Mouse (Mus musculus) frontal cortex, adult (tissue): ENCODE results near the gene Foxq1.

Source experiments
- ATAC-seq: cut with Nextera tagmentation; 2 replicates; pipeline ENCODE4 v1.9.2; 2017; ENCODE audit warnings: mild to moderate bottlenecking, moderate library complexity, mixed read lengths; ENCODE audit not compliant: low TSS enrichment

Foxq1 gene

DNA sequence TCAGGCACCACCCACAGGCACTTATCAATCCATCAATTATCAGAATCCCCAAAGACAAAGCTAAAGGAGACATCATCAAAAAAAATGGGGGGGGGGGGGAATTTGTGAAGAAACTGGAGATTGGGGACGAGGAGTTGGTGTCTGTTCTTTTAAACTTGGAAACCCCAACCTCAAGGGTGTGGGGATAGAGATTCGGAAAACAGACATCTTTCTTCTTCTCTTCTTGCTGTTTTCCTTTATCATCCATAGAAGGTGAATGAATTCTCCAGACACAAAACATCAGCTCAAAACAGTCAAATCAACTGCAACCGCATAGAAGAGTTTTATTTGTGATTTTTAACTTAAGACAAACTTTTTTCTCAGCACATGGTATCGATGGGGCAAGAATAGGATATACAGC, at the start of gene Foxq1:
Gene Foxq1, plus strand, starts transcription at position 301 of the 400 bp plus-strand sequence.
- no peak for ATAC-seq

DNA sequence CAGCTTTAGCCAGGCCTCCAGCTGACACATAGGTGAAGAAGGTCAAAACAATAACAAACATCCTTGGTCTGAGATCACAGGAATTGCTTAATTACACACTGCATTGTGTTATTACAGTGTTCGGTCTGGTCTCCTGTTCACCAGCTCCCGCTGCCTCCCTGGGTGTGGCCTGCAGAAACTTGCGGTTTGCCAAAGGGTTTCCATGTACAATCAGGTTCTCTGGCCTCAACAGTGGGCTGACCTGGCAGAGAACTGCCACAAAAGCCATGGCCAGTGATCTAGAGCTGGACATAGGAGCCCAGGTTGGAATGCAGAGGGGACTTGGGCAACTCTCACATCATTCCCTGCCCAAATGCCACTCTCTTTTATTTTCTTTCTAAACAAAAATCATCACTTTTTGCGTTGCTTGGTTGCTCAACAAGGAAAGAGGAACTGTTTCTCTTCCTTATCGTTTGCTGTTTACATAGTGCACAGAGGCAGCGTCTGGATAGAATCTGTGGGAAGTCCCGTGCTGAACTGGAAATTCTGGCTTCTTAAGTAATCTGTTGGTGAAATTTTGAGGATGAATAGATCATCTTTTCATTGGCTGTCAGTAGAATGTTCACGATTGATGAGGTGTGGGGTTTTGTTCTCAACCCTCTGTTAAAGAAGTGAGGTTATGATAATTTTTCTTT, 49.3 kb upstream of the Foxq1 start:
- no peak for ATAC-seq

DNA sequence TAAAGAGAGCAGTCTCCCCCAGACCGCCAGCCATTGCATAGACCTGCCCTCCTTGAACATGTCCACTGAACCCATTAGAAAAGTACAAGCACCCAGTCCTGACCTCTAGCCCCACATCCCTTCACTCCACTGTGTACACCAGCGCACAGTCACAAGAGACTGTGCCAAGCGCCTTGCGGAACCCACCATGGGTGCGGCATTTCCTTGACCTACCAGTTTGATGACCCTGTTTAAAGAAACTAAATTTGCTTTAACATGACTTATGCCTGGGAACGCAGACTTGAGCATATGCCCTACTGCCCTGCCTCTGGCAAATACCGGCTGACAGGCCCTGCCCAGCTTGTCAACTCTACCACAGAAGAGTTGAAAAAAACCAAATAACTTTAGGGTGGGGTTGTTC, 40.7 kb upstream of the Foxq1 start:
- ATAC-seq = no peak

DNA sequence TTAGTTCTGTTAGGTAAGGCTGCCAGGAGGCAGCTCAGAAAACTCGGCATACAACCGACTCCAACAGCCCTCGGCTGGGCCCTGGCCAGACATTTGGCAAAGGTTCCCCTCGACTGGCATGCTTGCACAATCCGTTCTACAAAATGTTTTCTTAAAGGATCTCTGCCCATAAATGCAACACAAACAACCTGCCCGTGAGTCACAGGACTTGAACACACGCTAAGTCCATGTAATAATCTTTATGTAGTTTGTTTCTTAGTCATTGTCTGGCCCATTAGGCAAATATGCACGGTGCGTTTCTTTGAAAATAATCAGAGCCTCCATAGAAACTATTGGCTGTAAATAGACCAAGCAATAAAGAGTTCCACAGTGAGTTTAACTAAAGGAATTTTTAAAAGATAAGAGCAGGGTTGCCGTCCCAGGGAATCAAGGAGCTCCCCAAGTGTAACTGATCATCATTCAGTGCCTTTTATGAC, 37.5 kb upstream of the Foxq1 start:
- ATAC-seq = no peak

DNA sequence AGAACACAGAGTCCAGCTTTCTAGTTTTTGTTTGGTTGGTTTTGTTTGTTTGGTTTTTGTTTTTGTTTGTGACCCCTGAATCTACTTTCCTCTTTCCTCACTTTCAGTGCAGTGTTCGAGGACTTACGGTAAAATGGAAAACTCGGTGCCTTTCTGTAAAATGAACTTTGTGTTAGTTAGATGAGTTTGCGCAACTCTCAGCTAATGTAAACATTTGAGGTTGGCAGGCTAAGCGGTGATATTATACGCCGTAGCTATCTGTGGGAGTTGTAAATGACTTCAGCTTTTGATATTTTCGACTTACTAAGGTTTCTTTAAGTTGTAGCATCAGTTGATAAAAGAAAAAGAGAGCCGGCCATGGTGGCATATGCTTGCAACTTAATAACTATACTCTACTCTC, 37.0 kb upstream of the Foxq1 start:
- ATAC-seq = no peak

DNA sequence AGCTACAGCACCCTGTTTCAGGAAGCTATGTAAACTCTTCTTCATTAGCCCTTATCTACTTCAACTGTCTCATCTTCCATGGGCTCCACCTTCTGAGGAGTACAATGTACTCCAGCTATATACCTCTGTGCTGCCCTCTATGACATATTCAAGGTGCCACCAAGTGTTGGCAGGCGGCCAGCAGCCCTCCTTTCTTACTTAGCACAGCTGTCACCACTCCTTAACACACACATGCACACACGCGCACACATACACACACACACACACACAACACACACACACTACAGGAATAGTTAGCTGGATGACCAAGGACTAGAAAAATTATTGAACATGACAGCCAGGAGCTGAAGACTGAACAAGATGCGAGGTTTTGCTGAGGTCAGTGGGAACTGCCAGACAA, 31.0 kb upstream of the Foxq1 start:
- no peak for ATAC-seq

DNA sequence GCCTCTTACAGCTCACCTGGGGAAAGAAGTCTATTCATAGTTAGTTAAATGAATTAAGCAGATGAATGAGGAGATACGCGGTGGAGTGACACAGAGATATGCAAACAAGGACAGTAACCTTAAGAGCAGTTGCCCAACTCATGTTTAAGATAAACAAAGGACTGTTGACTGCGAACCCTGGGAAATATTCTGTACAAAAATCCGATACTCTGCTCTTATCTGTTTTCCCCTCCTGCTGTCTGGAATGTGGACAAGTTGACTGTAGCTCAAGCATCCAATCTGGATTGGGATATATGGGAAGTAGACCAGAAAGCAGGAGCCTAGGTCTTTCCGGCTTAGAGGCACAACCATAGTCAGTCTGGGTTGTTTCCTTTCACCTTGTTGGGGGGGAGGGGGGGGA, 24.7 kb upstream of the Foxq1 start:
- ATAC-seq = no peak

DNA sequence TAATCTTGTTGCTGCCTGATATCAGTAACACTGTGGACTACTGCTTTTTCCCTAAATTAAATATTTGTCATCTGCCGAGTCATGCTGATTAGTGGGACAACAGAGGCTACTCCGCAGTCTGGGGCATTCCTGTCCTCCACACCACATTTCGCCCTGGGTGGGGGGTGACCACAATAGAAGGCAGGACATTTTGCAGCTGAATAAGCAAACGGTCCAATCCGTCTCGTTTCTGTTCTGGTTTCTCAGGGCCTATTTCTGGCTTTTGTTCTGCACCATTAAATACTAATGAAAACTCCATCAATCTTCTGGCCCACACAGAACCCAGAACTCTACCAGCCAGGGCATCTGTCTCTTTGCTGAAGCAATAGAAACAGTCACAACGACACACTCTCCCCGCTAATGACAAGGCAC, 24.3 kb upstream of the Foxq1 start:
- ATAC-seq = no peak

DNA sequence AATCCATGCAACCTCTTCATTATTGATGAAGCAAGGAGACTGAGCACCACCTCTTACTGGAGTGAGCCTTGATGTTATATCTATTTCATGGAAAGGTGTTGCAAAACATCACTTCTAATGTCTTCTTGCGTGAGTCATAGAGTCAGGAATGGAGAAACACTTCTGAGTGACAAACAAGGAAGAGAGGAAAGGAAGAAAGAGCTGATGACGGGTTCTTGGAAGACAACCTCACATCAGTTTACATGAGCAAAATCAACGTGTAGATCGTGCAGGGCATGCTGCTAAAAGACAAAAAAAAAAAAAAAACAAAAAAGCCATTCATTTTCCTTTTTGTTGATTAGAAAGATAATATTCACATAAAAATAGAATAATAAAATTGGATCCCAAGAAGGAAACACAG, 21.2 kb upstream of the Foxq1 start:
- no peak for ATAC-seq

DNA sequence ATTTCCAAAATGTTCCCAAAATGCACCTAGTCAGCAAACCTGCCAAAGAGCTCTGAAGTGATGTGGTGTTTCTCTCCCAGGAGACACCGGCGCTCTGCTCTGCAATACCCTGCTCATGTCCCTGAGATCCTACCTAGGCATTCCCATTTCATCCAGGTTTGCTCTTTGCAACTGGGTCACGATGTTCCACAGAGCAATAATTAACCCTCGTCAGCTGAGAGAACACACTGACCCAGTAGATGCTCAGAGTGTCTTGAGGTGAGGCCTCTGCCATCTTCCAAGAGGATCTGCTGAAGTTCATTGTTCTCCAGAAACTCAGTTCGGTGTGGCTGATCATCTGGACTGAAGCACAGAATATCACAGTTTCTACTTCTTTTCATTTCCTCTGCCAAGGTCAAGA, 12.9 kb upstream of the Foxq1 start:
- ATAC-seq = no peak

DNA sequence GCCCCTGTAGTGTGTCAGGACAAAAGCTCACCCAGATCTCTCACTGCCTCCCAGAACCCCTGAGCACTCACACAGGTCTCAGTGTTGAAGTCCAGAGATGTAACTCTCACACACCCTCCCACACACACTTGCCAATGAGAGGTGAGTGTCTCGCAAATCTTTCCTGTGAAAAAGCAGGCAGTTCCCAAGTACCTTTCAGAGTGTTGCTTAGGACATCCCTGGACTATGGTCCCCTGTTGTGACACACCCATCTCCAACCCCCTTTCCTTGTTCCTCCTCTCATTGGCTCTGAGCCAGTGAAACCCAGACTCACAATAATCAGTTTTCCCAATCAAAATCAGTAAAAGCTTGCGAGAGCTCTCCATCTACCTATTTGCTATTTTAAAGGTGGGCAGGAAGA, 9.2 kb upstream of the Foxq1 start:
- no peak for ATAC-seq

DNA sequence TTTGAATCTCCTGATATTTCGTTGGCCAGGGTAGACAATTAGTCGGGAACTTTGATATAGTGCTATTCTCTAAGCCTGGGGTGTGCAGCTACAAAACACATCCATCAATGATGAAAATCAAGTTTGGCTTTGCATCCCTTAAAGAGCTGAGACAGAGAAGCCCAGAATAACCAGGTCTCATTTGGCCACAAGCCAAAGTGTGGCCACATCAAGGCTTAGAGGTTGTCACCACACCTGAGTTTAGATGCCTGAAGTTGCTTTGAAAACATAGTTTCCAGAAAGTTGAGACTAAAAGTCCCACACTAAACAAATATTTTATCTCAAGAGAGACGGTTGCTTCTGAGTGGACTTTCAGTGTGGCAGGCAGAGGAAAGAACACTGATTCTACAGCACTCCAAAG, 8.7 kb upstream of the Foxq1 start:
- ATAC-seq = no peak

DNA sequence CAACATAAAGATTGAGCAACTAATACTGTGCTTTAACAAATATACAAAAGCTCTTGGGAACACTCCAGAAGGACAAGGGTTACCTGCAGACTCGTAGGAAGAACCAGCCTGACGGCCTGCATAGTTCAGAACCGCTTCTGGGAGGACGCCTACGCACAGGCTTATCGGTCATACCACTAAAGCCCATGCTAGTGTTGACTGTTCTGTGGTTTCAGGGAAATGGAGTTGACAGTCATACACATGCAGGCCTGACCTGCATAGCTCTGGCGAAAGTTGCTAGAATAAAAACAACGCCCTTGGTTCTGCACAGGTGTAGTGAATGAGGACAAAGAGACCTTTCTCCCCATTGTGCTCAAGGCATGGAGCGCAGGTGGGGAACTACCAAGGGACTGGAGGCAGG, 8.3 kb upstream of the Foxq1 start:
- no peak for ATAC-seq

DNA sequence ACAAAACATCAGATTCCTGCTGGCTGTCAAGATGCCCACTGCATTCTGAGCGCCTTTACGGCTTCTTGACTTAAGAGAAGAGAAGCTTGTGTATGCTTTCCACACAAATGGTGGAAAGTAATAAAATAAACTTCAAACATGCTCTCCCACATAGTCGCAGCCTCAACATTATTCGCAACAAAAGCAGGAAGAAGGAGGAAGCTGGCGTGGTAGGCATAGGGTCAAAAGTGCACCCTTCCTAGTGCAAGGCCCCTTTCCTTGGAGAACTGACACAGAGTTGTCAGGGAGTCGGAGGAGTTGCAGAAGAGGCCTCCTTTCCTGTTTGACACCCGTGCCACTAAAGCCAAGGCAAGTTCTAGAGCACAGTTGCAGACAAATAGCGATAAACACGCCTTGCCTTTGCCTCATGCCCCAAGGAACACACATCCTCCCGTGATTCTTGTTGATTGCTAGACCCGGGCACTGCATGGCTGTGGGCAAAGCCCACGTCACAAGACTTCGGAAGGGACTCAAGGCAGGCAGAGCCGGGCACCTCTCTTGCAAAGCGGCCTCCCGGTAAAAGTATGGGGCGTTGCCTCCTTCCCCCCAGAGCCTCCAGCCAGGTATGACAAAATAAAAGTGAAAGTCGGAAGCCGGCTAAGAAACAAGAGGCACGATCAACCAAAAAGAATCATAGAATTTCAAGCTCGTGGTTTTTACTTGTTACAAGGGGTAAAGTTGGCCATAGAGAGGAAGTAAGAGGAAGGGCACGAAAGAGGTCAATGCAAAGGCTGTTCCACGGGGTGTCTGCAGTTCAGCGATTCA, 1.2 kb downstream of the Foxq1 start:
- ATAC-seq = no peak

DNA sequence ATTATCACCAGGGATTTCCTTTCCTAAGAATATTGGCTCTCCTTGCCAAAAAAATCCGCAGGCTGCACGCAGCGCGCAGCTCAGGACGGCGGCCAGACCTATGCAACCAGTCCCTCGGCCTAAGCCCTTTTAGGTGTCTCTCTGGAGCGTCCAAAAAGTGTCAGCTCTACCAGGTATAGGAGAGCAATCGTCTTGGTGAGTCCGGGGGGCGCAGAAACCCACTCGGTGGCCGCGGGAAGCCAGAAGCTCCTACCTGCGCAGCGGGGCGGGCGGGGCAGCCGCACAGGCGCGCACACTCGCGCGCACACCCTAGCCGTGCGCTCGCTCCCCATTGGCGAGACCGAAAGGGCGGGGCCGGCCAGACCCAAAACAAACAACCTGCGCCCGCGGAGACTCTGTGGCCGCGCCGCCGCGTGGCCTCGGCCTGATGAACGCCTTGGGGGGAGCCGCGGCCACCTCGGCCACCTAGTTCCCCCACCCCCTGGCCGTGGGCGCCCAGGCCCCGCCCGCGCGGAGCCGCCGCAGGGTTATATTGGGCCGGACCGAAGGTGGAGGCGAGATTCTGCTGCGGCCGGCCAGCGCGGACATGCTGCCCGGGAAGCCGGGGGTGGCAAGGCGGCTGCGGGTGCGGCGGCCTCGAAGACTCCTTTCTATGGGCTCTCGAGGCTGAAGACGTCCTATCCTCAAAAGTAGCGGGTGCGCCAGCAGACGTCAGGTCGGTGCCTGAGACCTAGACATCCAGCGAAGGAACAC, 2.0 kb downstream of the Foxq1 start:
- peak; percentile 83 for ATAC-seq

DNA sequence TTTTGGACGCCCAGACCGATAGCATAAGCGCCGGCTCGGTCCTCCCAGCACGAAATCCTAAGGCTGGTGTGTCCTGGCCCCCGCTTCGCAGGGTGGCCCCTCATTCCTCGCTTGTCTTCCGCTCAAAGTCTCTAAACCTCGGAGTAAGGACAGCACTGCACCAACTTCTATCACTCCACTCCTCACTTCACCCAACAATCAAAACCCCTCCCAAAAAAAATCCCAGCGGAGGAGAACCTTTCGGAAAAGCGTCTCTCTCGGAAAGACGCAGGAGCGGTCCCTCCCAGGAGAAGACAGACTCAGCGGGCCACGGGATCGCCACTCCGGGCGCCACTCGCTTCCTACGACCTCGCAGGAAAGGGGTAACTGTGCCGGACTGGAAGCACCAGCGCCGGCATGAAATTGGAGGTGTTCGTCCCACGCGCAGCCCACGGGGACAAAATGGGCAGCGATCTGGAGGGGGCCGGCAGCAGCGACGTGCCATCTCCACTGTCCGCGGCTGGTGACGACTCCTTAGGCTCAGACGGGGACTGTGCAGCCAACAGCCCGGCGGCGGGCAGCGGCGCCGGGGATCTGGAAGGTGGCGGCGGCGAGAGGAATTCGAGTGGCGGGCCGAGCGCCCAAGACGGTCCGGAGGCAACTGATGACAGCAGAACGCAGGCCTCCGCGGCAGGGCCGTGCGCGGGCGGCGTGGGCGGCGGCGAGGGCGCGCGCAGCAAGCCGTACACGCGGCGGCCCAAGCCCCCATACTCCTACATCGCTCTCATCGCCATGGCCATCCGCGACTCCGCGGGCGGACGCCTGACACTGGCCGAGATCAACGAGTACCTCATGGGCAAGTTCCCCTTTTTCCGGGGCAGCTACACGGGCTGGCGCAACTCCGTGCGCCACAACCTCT, 2.8 kb downstream of the Foxq1 start, which contains the start of gene A530084C06Rik:
Gene A530084C06Rik, minus strand, starts transcription at position 813 of the 898 bp plus-strand sequence.
- peak; percentile 18; the same call in 1 of the 2 replicates for ATAC-seq

DNA sequence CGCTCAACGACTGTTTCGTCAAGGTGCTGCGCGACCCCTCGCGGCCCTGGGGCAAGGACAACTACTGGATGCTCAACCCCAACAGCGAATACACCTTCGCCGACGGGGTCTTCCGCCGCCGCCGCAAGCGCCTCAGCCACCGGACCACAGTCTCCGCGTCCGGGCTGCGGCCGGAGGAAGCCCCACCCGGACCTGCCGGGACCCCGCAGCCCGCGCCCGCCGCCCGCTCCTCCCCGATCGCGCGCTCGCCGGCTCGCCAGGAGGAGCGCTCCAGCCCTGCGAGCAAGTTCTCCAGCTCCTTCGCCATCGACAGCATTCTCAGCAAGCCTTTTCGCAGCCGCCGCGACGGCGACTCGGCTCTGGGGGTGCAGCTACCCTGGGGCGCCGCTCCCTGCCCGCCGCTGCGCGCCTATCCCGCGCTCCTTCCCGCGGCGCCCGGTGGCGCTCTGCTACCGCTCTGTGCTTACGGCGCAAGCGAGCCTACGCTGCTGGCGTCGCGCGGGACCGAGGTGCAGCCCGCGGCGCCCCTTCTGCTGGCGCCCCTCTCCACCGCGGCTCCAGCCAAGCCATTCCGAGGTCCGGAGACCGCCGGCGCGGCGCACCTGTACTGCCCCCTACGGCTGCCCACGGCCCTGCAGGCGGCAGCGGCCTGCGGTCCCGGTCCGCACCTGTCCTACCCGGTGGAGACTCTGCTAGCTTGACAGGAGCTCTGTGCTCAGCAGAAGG, 3.6 kb downstream of the Foxq1 start:
- ATAC-seq = peak; percentile 56

DNA sequence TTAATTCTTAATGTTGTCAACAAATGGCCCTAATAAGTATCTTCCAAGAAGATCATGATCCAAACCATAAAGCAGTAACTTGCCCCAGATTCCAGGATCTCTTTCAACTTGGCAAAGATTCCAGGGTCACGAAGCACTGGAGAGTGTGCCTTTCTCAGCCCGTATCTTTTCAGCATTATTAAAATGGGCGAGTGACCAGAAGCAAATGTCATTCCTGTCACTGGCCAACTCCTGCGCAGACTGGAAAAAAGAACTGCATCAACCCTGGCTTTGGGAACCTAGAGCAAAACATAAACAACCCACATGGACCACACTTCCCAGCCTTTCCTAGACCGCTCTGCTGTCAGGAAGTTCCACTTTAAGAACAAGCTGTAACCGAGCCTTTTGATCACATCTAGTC, 8.5 kb downstream of the Foxq1 start:
- no peak for ATAC-seq

DNA sequence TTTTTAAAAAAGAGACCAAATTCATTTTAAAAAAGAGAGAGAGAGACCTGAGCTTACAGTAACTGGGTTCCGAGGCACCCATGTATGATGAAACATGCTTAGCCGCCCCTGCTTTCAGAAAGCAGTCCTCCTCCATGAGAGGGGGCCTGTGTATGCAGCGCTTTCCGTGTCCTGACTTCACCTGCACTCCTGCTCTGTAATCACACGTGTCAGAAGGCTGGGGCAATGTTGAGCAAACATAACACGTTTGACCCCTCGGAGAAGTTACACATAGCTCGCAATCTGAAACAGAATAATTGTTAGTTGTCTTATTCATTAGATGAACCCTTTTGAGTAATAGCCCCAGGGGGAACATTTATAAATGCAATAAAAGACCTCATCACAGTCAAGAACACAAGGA, 11.2 kb downstream of the Foxq1 start:
- no peak for ATAC-seq

DNA sequence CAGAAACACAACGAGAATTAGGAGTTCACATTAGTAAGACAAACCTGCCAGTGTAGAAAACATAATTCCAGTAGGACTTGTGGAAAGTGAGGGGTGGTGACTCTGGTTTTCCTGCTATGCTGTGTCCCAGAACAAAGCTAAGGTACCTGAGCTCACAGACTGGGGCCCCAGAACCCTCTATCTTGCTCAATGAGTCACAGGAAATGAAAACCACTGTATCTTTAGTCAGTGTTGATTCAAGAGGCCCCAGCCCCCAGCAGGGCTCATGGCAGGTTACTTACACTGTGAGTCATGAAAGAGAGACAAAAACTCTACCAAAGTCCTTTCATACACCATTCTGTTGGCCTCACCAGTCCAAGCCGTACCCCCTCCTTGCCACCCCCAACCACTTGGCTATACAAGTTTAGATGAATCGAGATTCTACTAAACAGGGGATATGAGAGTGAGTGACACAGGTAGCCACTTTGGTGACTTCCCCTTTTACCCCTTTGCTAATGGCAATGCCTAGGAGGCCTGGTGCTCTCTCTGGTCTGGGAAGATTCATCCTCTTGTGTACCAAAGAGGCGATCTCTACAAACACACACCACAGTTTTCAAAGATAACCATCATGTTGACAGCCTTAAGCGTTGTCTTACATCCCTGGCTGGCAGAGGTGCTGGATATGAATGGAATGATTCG, 11.8 kb downstream of the Foxq1 start:
- no peak for ATAC-seq
